Mouse (Mus musculus): ENCODE measurements at regions not wholly inside any gene's neighbourhood (a gene's known extent, or its start where the extent isn't known, plus 50 kb on each side); places are given as distances from the start of the nearest gene placed in this dataset.

GRCm38 (mm10) chr1:179863420-179863819 lies 59.9 kb upstream of the Ahctf1 start:
- Histone ChIP-seq H3K4me1 (peaks cover 23% of the 10 kb centered on the region; the same call in 1 of the 2 replicates), H3K9me3 (no peaks in the 10 kb centered on the region), H3K36me3 (replicated peaks) (no peaks in the 10 kb centered on the region), H3K4me3 (no peak overlapping the region), H3K27me3 (ENCODE audit: poor library complexity, severe bottlenecking) (no peaks in the 10 kb centered on the region), H3K27ac (0 out of 2 replicates have a peak overlapping the region, but pooled peaks have one; percentile 6)
- DNase-seq (ENCODE audit: extremely low spot score, low spot score), result no peak
- 56% methylated on average over 4 of the region's 4 CpGs for WGBS

GRCm38 (mm10) chr1:179862941-179863340 lies 59.5 kb upstream of the Ahctf1 start:
- DNase-seq (ENCODE audit: extremely low spot score, low spot score), result no peak
- Histone ChIP-seq H3K36me3 (replicated peaks) (no peaks in the 10 kb centered on the region), H3K4me3 (no peak overlapping the region), H3K27ac (0 out of 2 replicates have a peak overlapping the region, but pooled peaks have one; percentile 6), H3K27me3 (ENCODE audit: poor library complexity, severe bottlenecking) (no peaks in the 10 kb centered on the region), H3K9me3 (no peaks in the 10 kb centered on the region), H3K4me1 (peaks cover 23% of the 10 kb centered on the region; the same call in 1 of the 2 replicates)
- WGBS, result 62% methylated on average over 3 of the region's 3 CpGs

GRCm38 (mm10) chr1:179861776-179862175 lies 58.3 kb upstream of the Ahctf1 start:
- Histone ChIP-seq H3K4me3 (no peak overlapping the region), H3K4me1 (peaks cover 23% of the 10 kb centered on the region; the same call in 1 of the 2 replicates), H3K9me3 (no peaks in the 10 kb centered on the region), H3K36me3 (replicated peaks) (no peaks in the 10 kb centered on the region), H3K27ac (no peak overlapping the region), H3K27me3 (ENCODE audit: poor library complexity, severe bottlenecking) (no peaks in the 10 kb centered on the region)
- no peak for DNase-seq (ENCODE audit: extremely low spot score, low spot score)
- WGBS, result 75% methylated on average over 3 of the region's 3 CpGs

- 83% methylated on average over 8 of the region's 8 CpGs for WGBS
These were observed 56.0 kb upstream of the Ahctf1 start for GRCm38 (mm10) chr1:179859552-179859902.

GRCm38 (mm10) chr1:179858780-179859551 lies 55.5 kb upstream of the Ahctf1 start:
- Histone ChIP-seq H3K4me1 (peaks cover 16% of the 10 kb centered on the region), H3K4me3 (no peak overlapping the region), H3K27ac (no peak overlapping the region), H3K9me3 (no peaks in the 10 kb centered on the region), H3K36me3 (replicated peaks) (no peaks in the 10 kb centered on the region), H3K27me3 (ENCODE audit: poor library complexity, severe bottlenecking) (no peaks in the 10 kb centered on the region)
- peak; percentile 37 for DNase-seq (ENCODE audit: extremely low spot score, low spot score)
- WGBS, result 47% methylated on average over 14 of the region's 14 CpGs

More at GRCm38 (mm10) chr1:179859552-179859902, 56.0 kb upstream of the Ahctf1 start:
- H3K27ac ChIP-seq, result no peak overlapping the region; the same call in 1 of the 2 replicates
- peaks cover 12% of the 10 kb centered on the region; the same call in 1 of the 2 replicates for H3K4me1 ChIP-seq
- no peak overlapping the region for H3K4me3 ChIP-seq
- no peak for DNase-seq (ENCODE audit: extremely low spot score, low spot score)
- no peaks in the 10 kb centered on the region for H3K9me3 ChIP-seq
- no peaks in the 10 kb centered on the region for H3K36me3 ChIP-seq (replicated peaks)
- no peaks in the 10 kb centered on the region for H3K27me3 ChIP-seq (ENCODE audit: poor library complexity, severe bottlenecking)

- H3K9me3 ChIP-seq, result no peaks in the 10 kb centered on the region
- no peak overlapping the region for H3K27ac ChIP-seq
- no peaks in the 10 kb centered on the region for H3K27me3 ChIP-seq (ENCODE audit: poor library complexity, severe bottlenecking)
- no peaks in the 10 kb centered on the region for H3K36me3 ChIP-seq (replicated peaks)
- DNase-seq (ENCODE audit: extremely low spot score, low spot score), result no peak
- H3K4me3 ChIP-seq, result no peak overlapping the region
- WGBS, result 68% methylated on average over 12 of the region's 12 CpGs
- peaks cover 4% of the 10 kb centered on the region; the same call in 1 of the 2 replicates for H3K4me1 ChIP-seq
These were observed 50.9 kb upstream of the Ahctf1 start for GRCm38 (mm10) chr1:179854288-179854965.

Measured in forebrain, embryonic 10.5 days (tissue).